Mouse (Mus musculus) embryonic facial prominence, embryonic 15.5 days (tissue): ENCODE measurements around the gene Fign. TPM values are rescaled to one million over a fixed set of nuclear protein-coding genes. Genes with fewer than 3 reads are reported as not detected.

Experiments used
- ATAC-seq: fragments of 200-750 bp; cut with Nextera tagmentation; 2 replicates; pipeline ENCODE4 v1.8.0; 2017; ENCODE audit warnings: low read depth, moderate TSS enrichment; ENCODE audit not compliant: insufficient number of reproducible peaks, low FRiP score, low TSS enrichment
- H3K27ac ChIP-seq: fragments of 300-500 bp; sonication (generic); replicated peaks from 2 replicates; pipeline ENCODE4 v1.5.1; 2015; ENCODE audit warnings: mild to moderate bottlenecking, inconsistent platforms
- H3K27me3 ChIP-seq: fragments of 300-500 bp; sonication (generic); 2 replicates; pipeline ENCODE4 v1.6.1; 2015; ENCODE audit warnings: inconsistent platforms
- H3K36me3 ChIP-seq: fragments of 300-500 bp; sonication (generic); 2 replicates; pipeline ENCODE4 v1.6.1; 2015; ENCODE audit warnings: mild to moderate bottlenecking, inconsistent platforms
- H3K4me1 ChIP-seq: fragments of 300-500 bp; sonication (generic); 2 replicates; pipeline ENCODE4 v1.6.1; 2015; ENCODE audit warnings: inconsistent platforms
- H3K4me2 ChIP-seq: fragments of 300-500 bp; sonication (generic); replicated peaks from 2 replicates; pipeline ENCODE4 v1.6.1; 2015; ENCODE audit warnings: mild to moderate bottlenecking, inconsistent platforms
- H3K4me3 ChIP-seq: fragments of 300-500 bp; sonication (generic); replicated peaks from 2 replicates; pipeline ENCODE4 v1.5.1; 2015; ENCODE audit warnings: mild to moderate bottlenecking, inconsistent platforms
- H3K9ac ChIP-seq: fragments of 300-500 bp; sonication (generic); 2 replicates; pipeline ENCODE4 v1.6.1; 2015; ENCODE audit warnings: inconsistent platforms
- H3K9me3 ChIP-seq: fragments of 300-500 bp; sonication (generic); replicated peaks from 2 replicates; pipeline ENCODE4 v1.6.1; 2016; ENCODE audit warnings: inconsistent platforms
- WGBS: fragments of 180-500 bp; shearing (Covaris S2); methylation state at CpG from one replicate; pipeline ENCODE4 v1.1.7; 2015; 5-methylcytosine and 5-hydroxymethylcytosine counted together
- polyA plus RNA-seq: library from polyadenylated mRNA; unstranded; fragments of >200 nt; fragmentation: Nextera tagmentation; extraction: Ambion mirVana; gene quantifications from 2 replicates; pipeline ENCODE4 v1.2.1, GENCODE M21; 2015

Gene Fign
- polyA plus RNA-seq, result 4.3 and 5.3 TPM in 2 replicates

- no peaks in the 10 kb centered on the region for H3K9me3 ChIP-seq
- no peaks in the 10 kb centered on the region for H3K36me3 ChIP-seq
- H3K4me1 ChIP-seq, result no peaks in the 10 kb centered on the region; the same call in 1 of the 2 replicates
- H3K27ac ChIP-seq, result peak within 1 kb of the TSS; percentile 88
- H3K4me3 ChIP-seq, result peak within 1 kb of the TSS; percentile 70
- WGBS, result under 1% methylated on average over 59 of the region's 85 CpGs
- no peaks in the 10 kb centered on the region for H3K27me3 ChIP-seq
- peak; percentile 89 for ATAC-seq
- peak within 1 kb of the TSS; percentile 64 for H3K9ac ChIP-seq
- peak within 1 kb of the TSS; percentile 91 for H3K4me2 ChIP-seq
Measured at GRCm38 (mm10) chr2:64097937-64098617, at the start of gene Fign. Gene Fign, minus strand, starts transcription at chr2:64098038.

- Histone ChIP-seq H3K4me2 (no peak overlapping the region), H3K27ac (no peak overlapping the region), H3K27me3 (no peaks in the 10 kb centered on the region), H3K9ac (no peak overlapping the region), H3K9me3 (no peaks in the 10 kb centered on the region), H3K4me3 (no peak overlapping the region), H3K36me3 (no peaks in the 10 kb centered on the region), H3K4me1 (no peaks in the 10 kb centered on the region)
- ATAC-seq, result no peak
- WGBS, result 76% methylated on average over 4 of the region's 4 CpGs
Measured at GRCm38 (mm10) chr2:64133597-64133996, 35.8 kb upstream of the Fign start.

- no peak for ATAC-seq
- no peaks in the 10 kb centered on the region for H3K9me3 ChIP-seq
- no peak overlapping the region for H3K4me2 ChIP-seq
- no peak overlapping the region for H3K4me3 ChIP-seq
- no peak overlapping the region for H3K27ac ChIP-seq
- WGBS, result 88% methylated on average over 5 of the region's 5 CpGs
- no peaks in the 10 kb centered on the region for H3K36me3 ChIP-seq
- H3K27me3 ChIP-seq, result no peaks in the 10 kb centered on the region
- no peaks in the 10 kb centered on the region for H3K4me1 ChIP-seq
- H3K9ac ChIP-seq, result no peak overlapping the region
Measured at GRCm38 (mm10) chr2:64120495-64120894, 22.7 kb upstream of the Fign start.

- Histone ChIP-seq H3K9me3 (no peaks in the 10 kb centered on the region), H3K4me1 (no peaks in the 10 kb centered on the region), H3K27ac (no peak overlapping the region), H3K36me3 (no peaks in the 10 kb centered on the region), H3K27me3 (no peaks in the 10 kb centered on the region), H3K4me2 (no peak overlapping the region), H3K4me3 (no peak overlapping the region), H3K9ac (no peak overlapping the region)
- ATAC-seq, result no peak
- WGBS, result 76% methylated on average over 7 of the region's 7 CpGs
Measured at GRCm38 (mm10) chr2:64116613-64117012, 18.8 kb upstream of the Fign start.

- no peaks in the 10 kb centered on the region for H3K4me1 ChIP-seq
- no peak overlapping the region for H3K9ac ChIP-seq
- no peaks in the 10 kb centered on the region for H3K27me3 ChIP-seq
- H3K4me2 ChIP-seq, result no peak overlapping the region
- WGBS, result 79% methylated on average over 3 of the region's 3 CpGs
- no peak overlapping the region for H3K27ac ChIP-seq
- no peak overlapping the region for H3K4me3 ChIP-seq
- H3K9me3 ChIP-seq, result no peaks in the 10 kb centered on the region
- ATAC-seq, result no peak
- no peaks in the 10 kb centered on the region for H3K36me3 ChIP-seq
Measured at GRCm38 (mm10) chr2:64111133-64111532, 13.3 kb upstream of the Fign start.

- 81% methylated on average over 4 of the region's 4 CpGs for WGBS
- Histone ChIP-seq H3K4me2 (no peak overlapping the region), H3K4me1 (no peaks in the 10 kb centered on the region), H3K27me3 (no peaks in the 10 kb centered on the region), H3K9me3 (no peaks in the 10 kb centered on the region), H3K4me3 (no peak overlapping the region), H3K27ac (no peak overlapping the region), H3K9ac (no peak overlapping the region), H3K36me3 (no peaks in the 10 kb centered on the region)
- ATAC-seq, result no peak
Measured at GRCm38 (mm10) chr2:64109860-64110259, 12.0 kb upstream of the Fign start.

GRCm38 (mm10) chr2:64108040-64108439 is 10.2 kb upstream of the Fign start:
- H3K4me3 ChIP-seq, result no peak overlapping the region
- H3K4me1 ChIP-seq, result no peaks in the 10 kb centered on the region
- no peaks in the 10 kb centered on the region for H3K27me3 ChIP-seq
- H3K9ac ChIP-seq, result no peak overlapping the region
- H3K4me2 ChIP-seq, result no peak overlapping the region
- H3K9me3 ChIP-seq, result no peaks in the 10 kb centered on the region
- WGBS, result 72% methylated on average over 8 of the region's 8 CpGs
- ATAC-seq, result no peak
- H3K36me3 ChIP-seq, result no peaks in the 10 kb centered on the region
- no peak overlapping the region for H3K27ac ChIP-seq

GRCm38 (mm10) chr2:64098618-64099320 is 931 bp upstream of the Fign start:
- peak overlapping the region; percentile 70 for H3K4me3 ChIP-seq
- no peaks in the 10 kb centered on the region for H3K36me3 ChIP-seq
- H3K27me3 ChIP-seq, result no peaks in the 10 kb centered on the region
- H3K4me1 ChIP-seq, result no peaks in the 10 kb centered on the region; the same call in 1 of the 2 replicates
- H3K27ac ChIP-seq, result peak overlapping the region; percentile 88
- 5% methylated on average over 21 of the region's 21 CpGs for WGBS
- peak overlapping the region; percentile 64 for H3K9ac ChIP-seq
- no peaks in the 10 kb centered on the region for H3K9me3 ChIP-seq
- H3K4me2 ChIP-seq, result peak overlapping the region; percentile 91
- ATAC-seq, result peak; percentile 71

GRCm38 (mm10) chr2:64096721-64097411 is 972 bp downstream of the Fign start:
- Histone ChIP-seq H3K4me3 (peak overlapping the region; percentile 70), H3K27ac (peak overlapping the region; percentile 88), H3K27me3 (no peaks in the 10 kb centered on the region), H3K4me1 (no peaks in the 10 kb centered on the region; the same call in 1 of the 2 replicates), H3K9me3 (no peaks in the 10 kb centered on the region), H3K9ac (peak overlapping the region; percentile 12; the same call in 1 of the 2 replicates), H3K36me3 (no peaks in the 10 kb centered on the region), H3K4me2 (peak overlapping the region; percentile 91)
- peak; percentile 58; the same call in 1 of the 2 replicates for ATAC-seq
- under 1% methylated on average over 12 of the region's 12 CpGs for WGBS

- Histone ChIP-seq H3K4me3 (peak overlapping the region; percentile 70), H3K27me3 (no peaks in the 10 kb centered on the region), H3K4me1 (no peaks in the 10 kb centered on the region; the same call in 1 of the 2 replicates), H3K27ac (no peak overlapping the region), H3K9ac (no peak overlapping the region), H3K9me3 (no peaks in the 10 kb centered on the region), H3K36me3 (no peaks in the 10 kb centered on the region), H3K4me2 (no peak overlapping the region; the same call in 1 of the 2 replicates)
- WGBS, result 27% methylated on average over 5 of the region's 5 CpGs
- no peak for ATAC-seq
Measured at GRCm38 (mm10) chr2:64096176-64096575, 1.7 kb downstream of the Fign start.

GRCm38 (mm10) chr2:64095561-64095960 is 2.3 kb downstream of the Fign start:
- Histone ChIP-seq H3K9me3 (no peaks in the 10 kb centered on the region), H3K27me3 (no peaks in the 10 kb centered on the region), H3K4me3 (peak overlapping the region; percentile 21), H3K36me3 (no peaks in the 10 kb centered on the region), H3K4me1 (no peaks in the 10 kb centered on the region; the same call in 1 of the 2 replicates), H3K9ac (no peak overlapping the region), H3K27ac (no peak overlapping the region), H3K4me2 (peak overlapping the region; percentile 31)
- no peak for ATAC-seq
- WGBS, result 45% methylated on average over 5 of the region's 5 CpGs
